Mouse (Mus musculus): ENCODE results near the gene Casc3. TPM values are rescaled to one million over a fixed set of nuclear protein-coding genes. Genes with fewer than 3 reads are reported as not detected.

Casc3 gene
- total and polyA plus RNA-seq, 3 experiments, result 14.4 to 71.7 (median 16.7) TPM

- in situ Hi-C loops (cut with MboI; ENCODE audit: low pct_ligation_motif_present, low pct_unique_long_range_greater_than_20kb, low sequenced_read_pairs), result no loop called here
- dilution Hi-C loops (cut with MboI; ENCODE audit: extremely low pct_ligation_motif_present, extremely low pct_unique_long_range_greater_than_20kb, low sequenced_read_pairs), result no loop called here
Measured at GRCm38 (mm10) chr11:98764091-98764490, 40.6 kb upstream of the Casc3 start.

GRCm38 (mm10) chr11:98764746-98765145 is 40.0 kb upstream of the Casc3 start:
- dilution Hi-C loops (cut with MboI; ENCODE audit: extremely low pct_ligation_motif_present, extremely low pct_unique_long_range_greater_than_20kb, low sequenced_read_pairs), result no loop called here
- no peaks in the 10 kb centered on the region for H3K27me3 ChIP-seq (replicated peaks)
- no peak for TF ChIP-seq ZKSCAN1 (IDR thresholded peaks at IDR 0.05; ENCODE audit: borderline replicate concordance, low read depth, low read length)
- TF ChIP-seq CTCF (conservative IDR thresholded peaks at IDR 0.05 in 1 of 2, IDR thresholded peaks at IDR 0.05 in 1 of 2; ENCODE audit: low read depth in 2 of 2, low read length in 2 of 2), result no peak
- TF ChIP-seq ELF1 (IDR thresholded peaks at IDR 0.05; ENCODE audit: low read depth, low read length), result no peak
- no peak for TF ChIP-seq MEF2A (IDR thresholded peaks at IDR 0.05; ENCODE audit: borderline replicate concordance, low read depth, low read length)
- no peak for TF ChIP-seq MAZ (IDR thresholded peaks at IDR 0.05; ENCODE audit: low read depth, low read length)
- no peak for TF ChIP-seq MAX (IDR thresholded peaks at IDR 0.05; ENCODE audit: low read length)
- no peak for TF ChIP-seq NRF1 (IDR thresholded peaks at IDR 0.05; ENCODE audit: low read depth, low read length)
- TF ChIP-seq ZMIZ1 (IDR thresholded peaks at IDR 0.05; ENCODE audit: low read depth, low read length), result no peak
- no peak for TF ChIP-seq PAX5 (IDR thresholded peaks at IDR 0.05; ENCODE audit: low read length)
- TF ChIP-seq POLR2AphosphoS2 (IDR thresholded peaks at IDR 0.05; ENCODE audit: low read depth, low read length), result no peak
- TF ChIP-seq TCF12 (IDR thresholded peaks at IDR 0.05; ENCODE audit: low read depth, low read length), result no peak
- TF ChIP-seq JUND (conservative IDR thresholded peaks at IDR 0.05; ENCODE audit: low read depth, low read length), result no peak
- H3K36me3 ChIP-seq (replicated peaks in 1 of 2; ENCODE audit: control insufficient read depth in 1 of 2, insufficient read depth in 1 of 2, low read length in 1 of 2), result peaks cover 0 to 10% of the 10 kb centered on the region in 2 experiments
- H3K79me2 ChIP-seq (replicated peaks; ENCODE audit: control insufficient read depth, extremely low read depth, insufficient read depth, poor library complexity, severe bottlenecking), result no peaks in the 10 kb centered on the region
- H3K4me3 ChIP-seq (replicated peaks in 1 of 3; ENCODE audit: low read depth in 2 of 3, low read length in 2 of 3, poor library complexity in 1 of 3), result no peak overlapping the region
- H3K4me2 ChIP-seq (ENCODE audit: insufficient read depth, low read depth, poor library complexity, severe bottlenecking), result no peak overlapping the region
- no peak overlapping the region for H3K9ac ChIP-seq (ENCODE audit: insufficient read depth, low read depth)
- in situ Hi-C loops (cut with MboI; ENCODE audit: low pct_ligation_motif_present, low pct_unique_long_range_greater_than_20kb, low sequenced_read_pairs), result no loop called here
- peaks cover 8 to 32% of the 10 kb centered on the region in 2 experiments for H3K4me1 ChIP-seq (ENCODE audit: control insufficient read depth in 1 of 2, insufficient read depth in 2 of 2)
- no peak for DNase-seq (ENCODE audit: extremely low read depth)
- no peak overlapping the region for H3K27ac ChIP-seq (ENCODE audit: insufficient read depth, low read depth)
- H3K9me3 ChIP-seq (replicated peaks; ENCODE audit: low read length), result no peaks in the 10 kb centered on the region

More at GRCm38 (mm10) chr11:98764091-98764490, 40.6 kb upstream of the Casc3 start:
- no peaks in the 10 kb centered on the region for H3K79me2 ChIP-seq (replicated peaks; ENCODE audit: control insufficient read depth, extremely low read depth, insufficient read depth, poor library complexity, severe bottlenecking)
- no peak overlapping the region for H3K9ac ChIP-seq (ENCODE audit: insufficient read depth, low read depth)
- TF ChIP-seq KAT2A (IDR thresholded peaks at IDR 0.05; ENCODE audit: insufficient replicate concordance, low read length), result no peak
- no peak for TF ChIP-seq ZC3H11A (IDR thresholded peaks at IDR 0.05; ENCODE audit: low read depth, low read length)
- no peak for TF ChIP-seq RCOR1 (conservative IDR thresholded peaks at IDR 0.05; ENCODE audit: low read depth, low read length)
- no peak for TF ChIP-seq MAZ (IDR thresholded peaks at IDR 0.05; ENCODE audit: low read depth, low read length)
- no peak for TF ChIP-seq USF1 (IDR thresholded peaks at IDR 0.05; ENCODE audit: low read depth, low read length)
- no peak for TF ChIP-seq NELFE (IDR thresholded peaks at IDR 0.05; ENCODE audit: low read depth, low read length)
- no peak for TF ChIP-seq ZNF384 (IDR thresholded peaks at IDR 0.05; ENCODE audit: low read depth, low read length)
- no peak for TF ChIP-seq HCFC1 (IDR thresholded peaks at IDR 0.05; ENCODE audit: low read depth, low read length)
- TF ChIP-seq SIN3A (IDR thresholded peaks at IDR 0.05; ENCODE audit: low read length), result no peak
- TF ChIP-seq BHLHE40 (IDR thresholded peaks at IDR 0.05; ENCODE audit: low read depth, low read length), result no peak
- no peak for TF ChIP-seq UBTF (IDR thresholded peaks at IDR 0.05; ENCODE audit: low read depth, low read length)
- TF ChIP-seq GABPA (IDR thresholded peaks at IDR 0.05; ENCODE audit: insufficient replicate concordance, low read depth, low read length), result no peak
- no peak for TF ChIP-seq POLR2AphosphoS2 (IDR thresholded peaks at IDR 0.05; ENCODE audit: low read depth, low read length)
- TF ChIP-seq EP300 (IDR thresholded peaks at IDR 0.05; ENCODE audit: low read length), result no peak
- H3K36me3 ChIP-seq (replicated peaks in 1 of 2; ENCODE audit: control insufficient read depth in 1 of 2, insufficient read depth in 1 of 2, low read length in 1 of 2), result peaks cover 0 to 10% of the 10 kb centered on the region in 2 experiments
- no peak overlapping the region for H3K27ac ChIP-seq (ENCODE audit: insufficient read depth, low read depth)
- DNase-seq (ENCODE audit: extremely low read depth), result no peak
- H3K27me3 ChIP-seq (replicated peaks), result no peaks in the 10 kb centered on the region
- H3K4me3 ChIP-seq (replicated peaks in 1 of 3; ENCODE audit: low read depth in 2 of 3, low read length in 2 of 3, poor library complexity in 1 of 3), result no peak overlapping the region
- no peak overlapping the region for H3K4me2 ChIP-seq (ENCODE audit: insufficient read depth, low read depth, poor library complexity, severe bottlenecking)
- no peaks in the 10 kb centered on the region for H3K9me3 ChIP-seq (replicated peaks; ENCODE audit: low read length)
- H3K4me1 ChIP-seq (ENCODE audit: control insufficient read depth in 1 of 2, insufficient read depth in 2 of 2), result peaks cover 6 to 32% of the 10 kb centered on the region in 2 experiments

Data from CH12.LX (cell line).